Mouse (Mus musculus) heart, postnatal 0 days (tissue): ENCODE results near the gene Hc.

Experiments used
- CTCF ChIP-seq: IDR thresholded peaks from 2 replicates; pipeline ENCODE4 v1.5.1; 2016; ENCODE audit warnings: antibody characterized with exemption, control low read depth, low read depth
- EP300 ChIP-seq: IDR thresholded peaks from 2 replicates; pipeline ENCODE4 v1.6.1; 2016; ENCODE audit warnings: antibody characterized with exemption, low read depth

DNA sequence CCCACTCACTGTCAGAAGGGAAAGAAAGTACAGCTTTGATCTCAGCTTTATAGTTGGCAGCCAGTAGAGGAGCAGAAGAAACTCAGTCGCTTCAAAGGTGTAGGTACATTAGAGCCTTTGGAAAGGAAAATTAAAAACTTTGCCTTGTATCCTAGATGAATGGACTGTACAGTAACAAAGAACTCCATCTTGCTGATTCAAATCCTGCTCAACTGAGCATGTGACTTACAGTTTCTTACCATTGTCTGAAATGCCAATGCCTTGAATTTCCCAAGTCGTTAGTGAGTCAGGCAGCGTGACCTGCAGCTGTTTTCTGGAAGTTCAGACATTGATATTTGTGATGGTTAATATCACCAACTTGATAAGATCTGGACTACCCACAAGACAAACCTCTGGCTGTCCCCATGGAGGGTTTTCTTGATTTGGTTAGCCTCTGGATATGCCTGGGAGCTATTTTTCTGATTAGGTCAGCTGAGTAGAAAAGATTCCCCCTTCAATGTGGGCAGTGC is 36.5 kb downstream of the Hc start:
- TF ChIP-seq CTCF = no peak
- no peak for TF ChIP-seq EP300
